Mouse (Mus musculus) thymus, postnatal 4 days (tissue): Measurements from ENCODE around the gene Diexf.
A peak's percentile ranks its signal among the peaks of the same experiment; 100 is the strongest.

Experiments
- DNase-seq: peaks from one replicate; pipeline ENCODE4 v3.0.0; 2021

Gene Diexf

GRCm38 (mm10) chr1:193138087-193138486 is 8.0 kb upstream of the Diexf start:
- no peak for DNase-seq

GRCm38 (mm10) chr1:193133726-193134125 is 3.7 kb upstream of the Diexf start:
- DNase-seq: peak; percentile 53

GRCm38 (mm10) chr1:193132385-193132784 is 2.3 kb upstream of the Diexf start:
- no peak for DNase-seq

GRCm38 (mm10) chr1:193131311-193131948 is 1.4 kb upstream of the Diexf start:
- peak; percentile 28 for DNase-seq

- peak; percentile 54 for DNase-seq
Observed at GRCm38 (mm10) chr1:193130839-193131238, 767 bp upstream of the Diexf start.

- DNase-seq: no peak
Observed at GRCm38 (mm10) chr1:193130456-193130825, 369 bp upstream of the Diexf start.

- DNase-seq: no peak
Observed at GRCm38 (mm10) chr1:193129321-193129720, 751 bp downstream of the Diexf start.

- DNase-seq: no peak
Observed at GRCm38 (mm10) chr1:193128055-193128454, 2.0 kb downstream of the Diexf start.

GRCm38 (mm10) chr1:193125835-193126234 is 4.2 kb downstream of the Diexf start:
- no peak for DNase-seq

- peak; percentile 51 for DNase-seq
Observed at GRCm38 (mm10) chr1:193123290-193123689, 6.8 kb downstream of the Diexf start.

GRCm38 (mm10) chr1:193122793-193123192 is 7.3 kb downstream of the Diexf start:
- DNase-seq: peak; percentile 65

- no peak for DNase-seq
Observed at GRCm38 (mm10) chr1:193112093-193112492, 18.0 kb downstream of the Diexf start.

- DNase-seq: no peak
Observed at GRCm38 (mm10) chr1:193102996-193103395, 27.1 kb downstream of the Diexf start.

- no peak for DNase-seq
Observed at GRCm38 (mm10) chr1:193102556-193102955, 27.5 kb downstream of the Diexf start.

- DNase-seq: no peak
Observed at GRCm38 (mm10) chr1:193102029-193102428, 28.0 kb downstream of the Diexf start.

- DNase-seq: no peak
Observed at GRCm38 (mm10) chr1:193098946-193099345, 31.1 kb downstream of the Diexf start.

- DNase-seq: no peak
Observed at GRCm38 (mm10) chr1:193093596-193093995, 36.5 kb downstream of the Diexf start.

- DNase-seq: no peak
Observed at GRCm38 (mm10) chr1:193092771-193093170, 37.3 kb downstream of the Diexf start.

- DNase-seq: no peak
Observed at GRCm38 (mm10) chr1:193090894-193091293, 39.2 kb downstream of the Diexf start.

GRCm38 (mm10) chr1:193090211-193090871 is 39.7 kb downstream of the Diexf start:
- no peak for DNase-seq

GRCm38 (mm10) chr1:193089683-193090082 is 40.4 kb downstream of the Diexf start:
- DNase-seq: no peak

- DNase-seq: no peak
Observed at GRCm38 (mm10) chr1:193089211-193089610, 40.9 kb downstream of the Diexf start.

- peak; percentile 59 for DNase-seq
Observed at GRCm38 (mm10) chr1:193086842-193087476, 43.1 kb downstream of the Diexf start.
